28 mouse cellular contexts compared by ENCODE assay signal in the genomic region with DNA sequence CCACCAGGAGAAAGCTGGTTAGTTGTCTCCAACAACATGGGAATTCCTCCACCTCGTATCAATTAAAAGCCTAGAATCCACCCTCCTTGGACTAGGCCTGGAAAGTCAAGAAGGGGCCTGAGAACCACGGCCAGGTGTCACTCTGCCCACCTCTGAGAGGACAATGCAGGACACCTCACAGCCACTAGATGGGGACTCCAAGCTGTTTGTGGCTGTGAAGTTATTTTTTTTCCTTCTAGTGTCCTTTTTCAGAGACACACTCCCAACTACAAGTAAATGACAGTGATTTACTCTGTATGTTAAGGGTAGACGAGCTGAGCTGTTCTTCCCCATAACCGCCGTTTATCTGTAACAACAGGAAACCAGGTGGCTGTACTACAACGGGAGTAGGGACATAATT. TPM values are rescaled to one million over a fixed set of nuclear protein-coding genes. Genes with fewer than 3 reads are reported as not detected.
DNase-seq lines count a peak whose midpoint lies in the region; ATAC-seq and TF ChIP-seq lines count a peak whose summit lies in the region.
"Had no signal": no experiment of that assay in that cellular context is flagged by ENCODE, and none has a peak within 500 bp of the region (broad histone marks: within the 10 kb centered on the region; RNA-seq: fewer than 3 reads in every experiment).

No protein-coding gene starts in this region.

- H3K9me3 ChIP-seq in forebrain, embryonic 11.5 days (ENCODE audit: control insufficient read depth, low read length), result no peaks in the 10 kb centered on the region
- no peaks in the 10 kb centered on the region for H3K9me3 ChIP-seq in forebrain, embryonic 10.5 days
- no peaks in the 10 kb centered on the region for H3K9me3 ChIP-seq in kidney, postnatal 0 days (replicated peaks; ENCODE audit: low read length)
- no peaks in the 10 kb centered on the region for H3K9me3 ChIP-seq in kidney, embryonic 14.5 days (ENCODE audit: control insufficient read depth, low read length)
- H3K9me3 ChIP-seq in lung, postnatal 0 days (ENCODE audit: low read length), result no peaks in the 10 kb centered on the region
- H3K9me3 ChIP-seq in stomach, postnatal 0 days (ENCODE audit: control insufficient read depth, low read length), result no peaks in the 10 kb centered on the region
- H3K9me3 ChIP-seq: forebrain, embryonic 15.5 days; G1E; hindbrain, embryonic 15.5 days; intestine, embryonic 15.5 days; kidney, embryonic 15.5 days; limb, embryonic 15.5 days; lung, embryonic 15.5 days; midbrain, embryonic 10.5 days; neural tube, embryonic 15.5 days had no signal

- no peak overlapping the region for H3K4me2 ChIP-seq in forebrain, embryonic 11.5 days (ENCODE audit: low read depth, low read length, severe bottlenecking)
- H3K4me2 ChIP-seq in kidney, postnatal 0 days (ENCODE audit: low read length), result no peak overlapping the region
- H3K4me2 ChIP-seq in kidney, embryonic 14.5 days (replicated peaks; ENCODE audit: low read depth, low read length), result no peak overlapping the region
- H3K4me2 ChIP-seq in lung, postnatal 0 days (replicated peaks; ENCODE audit: low read depth, low read length), result no peak overlapping the region
- no peak overlapping the region for H3K4me2 ChIP-seq in stomach, postnatal 0 days (replicated peaks; ENCODE audit: low read depth)
- H3K4me2 ChIP-seq: forebrain, embryonic 15.5 days; hindbrain, embryonic 15.5 days; intestine, embryonic 15.5 days; kidney, embryonic 15.5 days; limb, embryonic 15.5 days; lung, embryonic 15.5 days; neural tube, embryonic 15.5 days had no signal

- peak; percentile 45 for DNase-seq in forebrain, embryonic 11.5 days (ENCODE audit: low spot score)
- DNase-seq in forebrain, embryonic 10.5 days (ENCODE audit: extremely low spot score, low spot score), result no peak
- DNase-seq in kidney, postnatal 0 days (ENCODE audit: low spot score), result peak; percentile 53
- DNase-seq in lung, postnatal 0 days (ENCODE audit: low spot score), result no peak
- no peak for DNase-seq in lung, postnatal 4 days
- no peak for DNase-seq in stomach, postnatal 0 days (ENCODE audit: low spot score)
- DNase-seq in ovary, postnatal 14 days (ENCODE audit: low spot score), result no peak
- DNase-seq: adrenal gland, postnatal 14 days; cerebellum, adult 9-10 months; gastrocnemius, postnatal 25 days; heart, adult 18-20 months; heart, postnatal 4 days; left cerebral cortex, postnatal 4 days had no signal

- H3K36me3 ChIP-seq in forebrain, embryonic 11.5 days (ENCODE audit: control insufficient read depth, insufficient read depth, low read length), result peaks cover 35% of the 10 kb centered on the region
- H3K36me3 ChIP-seq in forebrain, embryonic 10.5 days (replicated peaks), result peaks cover 99% of the 10 kb centered on the region
- peaks cover 39% of the 10 kb centered on the region for H3K36me3 ChIP-seq in kidney, postnatal 0 days (ENCODE audit: insufficient read depth, low read length)
- peaks cover 94% of the 10 kb centered on the region for H3K36me3 ChIP-seq in kidney, embryonic 14.5 days (ENCODE audit: control insufficient read depth, insufficient read depth, low read length)
- H3K36me3 ChIP-seq in lung, postnatal 0 days (ENCODE audit: insufficient read depth, low read length), result peaks cover 8% of the 10 kb centered on the region; the same call in 1 of the 2 replicates
- H3K36me3 ChIP-seq in stomach, postnatal 0 days (ENCODE audit: control insufficient read depth, insufficient read depth, low read length), result peaks cover 10% of the 10 kb centered on the region

- no peak overlapping the region for H3K27ac ChIP-seq in forebrain, embryonic 11.5 days (ENCODE audit: low read depth, low read length)
- H3K27ac ChIP-seq in forebrain, embryonic 10.5 days, result no peak overlapping the region
- no peak overlapping the region for H3K27ac ChIP-seq in kidney, postnatal 0 days
- no peak overlapping the region for H3K27ac ChIP-seq in kidney, embryonic 14.5 days (ENCODE audit: low read depth, low read length)
- H3K27ac ChIP-seq in lung, postnatal 0 days (ENCODE audit: low read length), result no peak overlapping the region
- no peak overlapping the region for H3K27ac ChIP-seq in stomach, postnatal 0 days (replicated peaks)
- H3K27ac ChIP-seq: forebrain, embryonic 15.5 days; hindbrain, embryonic 15.5 days; intestine, embryonic 15.5 days; kidney, embryonic 15.5 days; limb, embryonic 15.5 days; lung, embryonic 15.5 days; midbrain, embryonic 10.5 days; neural tube, embryonic 15.5 days had no signal

- 93% methylated on average over 6 of the region's 6 CpGs for WGBS in forebrain, embryonic 11.5 days
- 87% methylated on average over 6 of the region's 6 CpGs for WGBS in forebrain, embryonic 10.5 days
- 38% methylated on average over 6 of the region's 6 CpGs for WGBS in kidney, postnatal 0 days
- WGBS in kidney, embryonic 14.5 days, result 58% methylated on average over 6 of the region's 6 CpGs
- WGBS in lung, postnatal 0 days, result 72% methylated on average over 6 of the region's 6 CpGs
- 68% methylated on average over 6 of the region's 6 CpGs for WGBS in stomach, postnatal 0 days

- no peaks in the 10 kb centered on the region for H3K27me3 ChIP-seq in forebrain, embryonic 11.5 days (ENCODE audit: control insufficient read depth, insufficient read depth, low read length)
- H3K27me3 ChIP-seq in forebrain, embryonic 10.5 days (ENCODE audit: poor library complexity, severe bottlenecking), result no peaks in the 10 kb centered on the region
- no peaks in the 10 kb centered on the region for H3K27me3 ChIP-seq in kidney, postnatal 0 days (ENCODE audit: insufficient read depth, low read length)
- H3K27me3 ChIP-seq in kidney, embryonic 14.5 days (ENCODE audit: control insufficient read depth, insufficient read depth, low read length), result no peaks in the 10 kb centered on the region
- H3K27me3 ChIP-seq in lung, postnatal 0 days (replicated peaks; ENCODE audit: insufficient read depth, low read length), result no peaks in the 10 kb centered on the region
- no peaks in the 10 kb centered on the region for H3K27me3 ChIP-seq in stomach, postnatal 0 days (ENCODE audit: control insufficient read depth, insufficient read depth, low read length)
- H3K27me3 ChIP-seq: forebrain, embryonic 15.5 days; hindbrain, embryonic 15.5 days; intestine, embryonic 15.5 days; kidney, embryonic 15.5 days; limb, embryonic 15.5 days; lung, embryonic 15.5 days; neural tube, embryonic 15.5 days had no signal

- peak; percentile 65; the same call in 1 of the 2 replicates for TF ChIP-seq CTCF in kidney, postnatal 0 days (IDR thresholded peaks at IDR 0.05; ENCODE audit: low read depth)
- TF ChIP-seq CTCF in lung, postnatal 0 days (IDR thresholded peaks at IDR 0.05), result peak; percentile 57
- TF ChIP-seq CTCF in stomach, postnatal 0 days (IDR thresholded peaks at IDR 0.05; ENCODE audit: low read depth), result peak; percentile 60

- no peak overlapping the region for H3K4me3 ChIP-seq in forebrain, embryonic 11.5 days (ENCODE audit: low read depth, low read length)
- H3K4me3 ChIP-seq in forebrain, embryonic 10.5 days, result no peak overlapping the region
- H3K4me3 ChIP-seq in kidney, postnatal 0 days (replicated peaks; ENCODE audit: low read depth, low read length), result no peak overlapping the region
- no peak overlapping the region for H3K4me3 ChIP-seq in kidney, embryonic 14.5 days (ENCODE audit: low read length)
- H3K4me3 ChIP-seq in lung, postnatal 0 days (ENCODE audit: low read depth, low read length), result no peak overlapping the region
- H3K4me3 ChIP-seq in stomach, postnatal 0 days (ENCODE audit: low read depth, low read length), result no peak overlapping the region
- H3K4me3 ChIP-seq: forebrain, embryonic 15.5 days; hindbrain, embryonic 15.5 days; intestine, embryonic 15.5 days; kidney, embryonic 15.5 days; limb, embryonic 15.5 days; lung, embryonic 15.5 days; midbrain, embryonic 10.5 days; neural tube, embryonic 15.5 days had no signal

- TF ChIP-seq EP300 in lung, postnatal 0 days (IDR thresholded peaks at IDR 0.05), result no peak
- TF ChIP-seq EP300 in stomach, postnatal 0 days (optimal IDR thresholded peaks at IDR 0.05), result no peak

- no peak for ATAC-seq in forebrain, embryonic 11.5 days (replicated peaks; ENCODE audit: low FRiP score)
- no peak for ATAC-seq in kidney, postnatal 0 days (replicated peaks; ENCODE audit: low FRiP score, low read depth)
- no peak for ATAC-seq in kidney, embryonic 14.5 days (ENCODE audit: low FRiP score, low TSS enrichment)
- ATAC-seq in lung, postnatal 0 days, result no peak
- ATAC-seq in stomach, postnatal 0 days (ENCODE audit: low FRiP score, low TSS enrichment), result no peak
- ATAC-seq: forebrain, embryonic 15.5 days; intestine, embryonic 15.5 days had no signal

- H3K4me1 ChIP-seq in forebrain, embryonic 11.5 days (replicated peaks; ENCODE audit: control insufficient read depth, insufficient read depth, low read length), result no peaks in the 10 kb centered on the region
- H3K4me1 ChIP-seq in forebrain, embryonic 10.5 days, result no peaks in the 10 kb centered on the region
- H3K4me1 ChIP-seq in kidney, postnatal 0 days (replicated peaks; ENCODE audit: insufficient read depth, low read length), result no peaks in the 10 kb centered on the region
- H3K4me1 ChIP-seq in kidney, embryonic 14.5 days (ENCODE audit: control insufficient read depth, insufficient read depth, low read length), result no peaks in the 10 kb centered on the region
- no peaks in the 10 kb centered on the region for H3K4me1 ChIP-seq in lung, postnatal 0 days (ENCODE audit: insufficient read depth, low read depth, low read length)
- no peaks in the 10 kb centered on the region for H3K4me1 ChIP-seq in stomach, postnatal 0 days (replicated peaks; ENCODE audit: control insufficient read depth, insufficient read depth)
- H3K4me1 ChIP-seq: forebrain, embryonic 15.5 days; hindbrain, embryonic 15.5 days; intestine, embryonic 15.5 days; kidney, embryonic 15.5 days; limb, embryonic 15.5 days; lung, embryonic 15.5 days; midbrain, embryonic 10.5 days; neural tube, embryonic 15.5 days had no signal

- H3K9ac ChIP-seq in forebrain, embryonic 11.5 days (ENCODE audit: low read length), result no peak overlapping the region
- no peak overlapping the region for H3K9ac ChIP-seq in kidney, postnatal 0 days (ENCODE audit: low read depth, low read length)
- no peak overlapping the region for H3K9ac ChIP-seq in kidney, embryonic 14.5 days (ENCODE audit: low read depth, low read length)
- no peak overlapping the region for H3K9ac ChIP-seq in lung, postnatal 0 days (replicated peaks; ENCODE audit: low read depth)
- H3K9ac ChIP-seq in stomach, postnatal 0 days (ENCODE audit: low read length), result no peak overlapping the region
- H3K9ac ChIP-seq: forebrain, embryonic 15.5 days; hindbrain, embryonic 15.5 days; intestine, embryonic 15.5 days; kidney, embryonic 15.5 days; limb, embryonic 15.5 days; lung, embryonic 15.5 days; neural tube, embryonic 15.5 days had no signal

RNA-seq across cellular contexts. Expression of gene Igf2bp1, which starts 32.6 kb away (rescaled TPM):
- polyA plus RNA-seq in forebrain, embryonic 11.5 days (2014; fragmentation: Nextera tagmentation; extraction: Ambion mirVana), result 109 and 114 TPM in 2 replicates
- polyA plus RNA-seq in forebrain, embryonic 10.5 days (2016; fragmentation: Nextera tagmentation; extraction: Ambion mirVana), result 198 and 200 TPM in 2 replicates
- polyA plus RNA-seq in kidney, postnatal 0 days (2015; fragmentation: Nextera tagmentation; extraction: Ambion mirVana), result 14.9 and 20.5 TPM in 2 replicates
- polyA plus RNA-seq in kidney, embryonic 14.5 days (2014; fragmentation: Nextera tagmentation; extraction: Ambion mirVana), result 42.1 and 54.2 TPM in 2 replicates
- polyA plus RNA-seq in lung, postnatal 0 days (2015; fragmentation: Nextera tagmentation; extraction: Ambion mirVana), result 4.3 and 6.1 TPM in 2 replicates
- polyA plus RNA-seq in stomach, postnatal 0 days (2015; fragmentation: Nextera tagmentation; extraction: Ambion mirVana), result 4.3 and 5.2 TPM in 2 replicates
- polyA plus RNA-seq: large intestine, adult 2 months; small intestine, adult 2 months had no signal

RNA-seq across cellular contexts. Expression of gene Gip, which starts 51.2 kb away (rescaled TPM):
- not detected in 2 replicates for polyA plus RNA-seq in forebrain, embryonic 11.5 days (2014; fragmentation: Nextera tagmentation; extraction: Ambion mirVana)
- polyA plus RNA-seq in forebrain, embryonic 10.5 days (2016; fragmentation: Nextera tagmentation; extraction: Ambion mirVana), result 0.25 TPM in 1 of 2 replicates, not detected in the other
- not detected in 2 replicates for polyA plus RNA-seq in kidney, postnatal 0 days (2015; fragmentation: Nextera tagmentation; extraction: Ambion mirVana)
- not detected in 2 replicates for polyA plus RNA-seq in kidney, embryonic 14.5 days (2014; fragmentation: Nextera tagmentation; extraction: Ambion mirVana)
- polyA plus RNA-seq in lung, postnatal 0 days (2015; fragmentation: Nextera tagmentation; extraction: Ambion mirVana), result not detected in 2 replicates
- polyA plus RNA-seq in stomach, postnatal 0 days (2015; fragmentation: Nextera tagmentation; extraction: Ambion mirVana), result 1.8 and 3.2 TPM in 2 replicates
- polyA plus RNA-seq: embryonic facial prominence, embryonic 14.5 days; forebrain, embryonic 15.5 days; G1E; heart, embryonic 14.5 days; hindbrain, embryonic 15.5 days; kidney, embryonic 15.5 days; limb, embryonic 15.5 days; lung, embryonic 15.5 days; midbrain, embryonic 10.5 days; neural tube, embryonic 15.5 days; urinary bladder, adult 2 months had no signal

RNA-seq across cellular contexts. Expression of gene B4galnt2, which starts 58.5 kb away (rescaled TPM):
- 0.25 TPM in 1 of 2 replicates, not detected in the other for polyA plus RNA-seq in forebrain, embryonic 11.5 days (2014; fragmentation: Nextera tagmentation; extraction: Ambion mirVana)
- not detected in 2 replicates for polyA plus RNA-seq in forebrain, embryonic 10.5 days (2016; fragmentation: Nextera tagmentation; extraction: Ambion mirVana)
- polyA plus RNA-seq in kidney, postnatal 0 days (2015; fragmentation: Nextera tagmentation; extraction: Ambion mirVana), result 1.1 and 1.6 TPM in 2 replicates
- 0.37 and 0.47 TPM in 2 replicates for polyA plus RNA-seq in kidney, embryonic 14.5 days (2014; fragmentation: Nextera tagmentation; extraction: Ambion mirVana)
- polyA plus RNA-seq in lung, postnatal 0 days (2015; fragmentation: Nextera tagmentation; extraction: Ambion mirVana), result not detected in 2 replicates
- polyA plus RNA-seq in stomach, postnatal 0 days (2015; fragmentation: Nextera tagmentation; extraction: Ambion mirVana), result 3.6 and 4.6 TPM in 2 replicates
- polyA plus RNA-seq: embryonic facial prominence, embryonic 14.5 days; forebrain, embryonic 15.5 days; G1E; hindbrain, embryonic 15.5 days; limb, embryonic 15.5 days; neural tube, embryonic 15.5 days; urinary bladder, adult 2 months had no signal

Comparison
In these comparisons a context has a peak if more than half of its experiments do, and no peak if none do; other contexts are left out.
1. DNase-seq: peak in forebrain, embryonic 11.5 days (single experiment) and kidney, postnatal 0 days (single experiment); none in forebrain, embryonic 10.5 days (single experiment), lung, postnatal 0 days (single experiment), lung, postnatal 4 days (0 of 2), stomach, postnatal 0 days (single experiment) and ovary, postnatal 14 days (single experiment).
2. Peak in every context shown above with its lines, with median percentiles within 50 percentile points of each other: CTCF ChIP-seq.